8 mouse cellular contexts compared by ENCODE assay signal in genomic region chr10:58813801-58814191, GRCm38 (mm10). TPM values are rescaled to one million over a fixed set of nuclear protein-coding genes. Genes with fewer than 3 reads are reported as not detected.
DNase-seq lines count a peak whose midpoint lies in the region; ATAC-seq and TF ChIP-seq lines count a peak whose summit lies in the region.

No protein-coding gene starts in this region.

- TF ChIP-seq CTCF in kidney, postnatal 0 days (IDR thresholded peaks at IDR 0.05; ENCODE audit: low read depth) = no peak

- peak overlapping the region; percentile 98 for H3K4me2 ChIP-seq in forebrain, embryonic 14.5 days (ENCODE audit: low read length)
- peak overlapping the region; percentile 99 for H3K4me2 ChIP-seq in kidney, postnatal 0 days (ENCODE audit: low read length)
- peak overlapping the region; percentile 100 for H3K4me2 ChIP-seq in midbrain, embryonic 11.5 days
- H3K4me2 ChIP-seq in stomach, embryonic 16.5 days (ENCODE audit: low read depth, low read length) = peak overlapping the region; percentile 94

- DNase-seq in kidney, adult 18-20 months = peak; percentile 3
- DNase-seq in kidney, adult 11 months = no peak
- DNase-seq in adrenal gland, postnatal 25 days = peak; percentile 3
- DNase-seq in forebrain, embryonic 14.5 days (ENCODE audit: low spot score) = peak; percentile 58
- DNase-seq in kidney, postnatal 0 days (ENCODE audit: low spot score) = peak; percentile 23
- DNase-seq in midbrain, embryonic 11.5 days (ENCODE audit: low spot score, missing footprints) = peak; percentile 92
- no peak for DNase-seq in urinary bladder, postnatal 4 days (ENCODE audit: low spot score in 2 of 2)

- peak overlapping the region; percentile 79 for H3K4me3 ChIP-seq in forebrain, embryonic 14.5 days (ENCODE audit: low read depth, low read length)
- H3K4me3 ChIP-seq in kidney, postnatal 0 days (replicated peaks; ENCODE audit: low read depth, low read length) = peak overlapping the region; percentile 60
- H3K4me3 ChIP-seq in midbrain, embryonic 11.5 days (ENCODE audit: low read depth, low read length) = peak overlapping the region; percentile 64
- peak overlapping the region; percentile 57 for H3K4me3 ChIP-seq in stomach, embryonic 16.5 days (replicated peaks; ENCODE audit: low read length)

- peaks cover 12% of the 10 kb centered on the region; the same call in 1 of the 2 replicates for H3K4me1 ChIP-seq in forebrain, embryonic 14.5 days (ENCODE audit: control insufficient read depth, insufficient read depth, low read length)
- peaks cover 11% of the 10 kb centered on the region; the same call in 1 of the 2 replicates for H3K4me1 ChIP-seq in kidney, postnatal 0 days (replicated peaks; ENCODE audit: insufficient read depth, low read length)
- H3K4me1 ChIP-seq in midbrain, embryonic 11.5 days (ENCODE audit: control insufficient read depth, insufficient read depth, low read length) = peaks cover 10% of the 10 kb centered on the region
- no peaks in the 10 kb centered on the region for H3K4me1 ChIP-seq in stomach, embryonic 16.5 days (ENCODE audit: control insufficient read depth, insufficient read depth, low read length)

- no peaks in the 10 kb centered on the region for H3K9me3 ChIP-seq in forebrain, embryonic 14.5 days (replicated peaks; ENCODE audit: control insufficient read depth, low read length)
- no peaks in the 10 kb centered on the region for H3K9me3 ChIP-seq in kidney, postnatal 0 days (replicated peaks; ENCODE audit: low read length)
- H3K9me3 ChIP-seq in midbrain, embryonic 11.5 days (ENCODE audit: control insufficient read depth, low read length) = no peaks in the 10 kb centered on the region
- no peaks in the 10 kb centered on the region for H3K9me3 ChIP-seq in stomach, embryonic 16.5 days (replicated peaks; ENCODE audit: control insufficient read depth, low read length)

- WGBS in forebrain, embryonic 14.5 days = under 1% methylated on average over 35 of the region's 35 CpGs
- WGBS in kidney, postnatal 0 days = 1% methylated on average over 35 of the region's 35 CpGs
- 1% methylated on average over 35 of the region's 35 CpGs for WGBS in midbrain, embryonic 11.5 days
- 2% methylated on average over 35 of the region's 35 CpGs for WGBS in stomach, embryonic 16.5 days

- H3K9ac ChIP-seq in forebrain, embryonic 14.5 days (ENCODE audit: low read length) = peak overlapping the region; percentile 77
- peak overlapping the region; percentile 45 for H3K9ac ChIP-seq in kidney, postnatal 0 days (ENCODE audit: low read depth, low read length)
- H3K9ac ChIP-seq in midbrain, embryonic 11.5 days (ENCODE audit: low read length) = peak overlapping the region; percentile 27
- H3K9ac ChIP-seq in stomach, embryonic 16.5 days (ENCODE audit: low read length) = peak overlapping the region; percentile 73

- no peaks in the 10 kb centered on the region; the same call in 1 of the 2 replicates for H3K27me3 ChIP-seq in forebrain, embryonic 14.5 days (replicated peaks; ENCODE audit: control insufficient read depth, insufficient read depth, low read length)
- H3K27me3 ChIP-seq in kidney, postnatal 0 days (ENCODE audit: insufficient read depth, low read length) = peaks cover 8% of the 10 kb centered on the region
- peaks cover 25% of the 10 kb centered on the region for H3K27me3 ChIP-seq in midbrain, embryonic 11.5 days (ENCODE audit: control insufficient read depth, insufficient read depth, low read length)
- H3K27me3 ChIP-seq in stomach, embryonic 16.5 days (ENCODE audit: control insufficient read depth, insufficient read depth, low read length) = peaks cover 20% of the 10 kb centered on the region

- peak; percentile 38 for ATAC-seq in forebrain, embryonic 14.5 days
- peak; percentile 2; the same call in 1 of the 2 replicates for ATAC-seq in kidney, postnatal 0 days (replicated peaks; ENCODE audit: low FRiP score, low read depth)
- peak; percentile 25; the same call in 1 of the 2 replicates for ATAC-seq in midbrain, embryonic 11.5 days (ENCODE audit: low FRiP score)
- no peak for ATAC-seq in stomach, embryonic 16.5 days (ENCODE audit: insufficient read depth, low FRiP score)

- 0 out of 2 replicates have a peak overlapping the region, but pooled peaks have one; percentile 86 for H3K27ac ChIP-seq in forebrain, embryonic 14.5 days (ENCODE audit: low read depth, low read length)
- no peak overlapping the region for H3K27ac ChIP-seq in kidney, postnatal 0 days
- H3K27ac ChIP-seq in midbrain, embryonic 11.5 days (ENCODE audit: low read depth, low read length) = no peak overlapping the region
- H3K27ac ChIP-seq in stomach, embryonic 16.5 days (ENCODE audit: low read length) = no peak overlapping the region

- H3K36me3 ChIP-seq in forebrain, embryonic 14.5 days (ENCODE audit: control insufficient read depth, insufficient read depth, low read length) = no peaks in the 10 kb centered on the region
- no peaks in the 10 kb centered on the region for H3K36me3 ChIP-seq in kidney, postnatal 0 days (ENCODE audit: insufficient read depth, low read length)
- no peaks in the 10 kb centered on the region for H3K36me3 ChIP-seq in midbrain, embryonic 11.5 days (ENCODE audit: control insufficient read depth, insufficient read depth, low read length)
- no peaks in the 10 kb centered on the region for H3K36me3 ChIP-seq in stomach, embryonic 16.5 days (ENCODE audit: control insufficient read depth, insufficient read depth, low read length)

RNA-seq across cellular contexts. Expression of gene Sh3rf3, which starts 0.6 kb away (rescaled TPM):
- 0.82 and 1.0 TPM in 2 replicates for total RNA-seq in adrenal gland, postnatal 25 days (2021)
- 5.8 and 10.3 TPM in 2 replicates for polyA plus RNA-seq in forebrain, embryonic 14.5 days (2014; fragmentation: Nextera tagmentation; extraction: Ambion mirVana)
- polyA plus RNA-seq in kidney, postnatal 0 days (2015; fragmentation: Nextera tagmentation; extraction: Ambion mirVana) = 0.51 and 0.70 TPM in 2 replicates
- polyA plus RNA-seq in midbrain, embryonic 11.5 days (2014; fragmentation: Nextera tagmentation; extraction: Ambion mirVana) = 0.46 and 0.51 TPM in 2 replicates
- polyA plus RNA-seq in stomach, embryonic 16.5 days (2015; fragmentation: Nextera tagmentation; extraction: Ambion mirVana) = 0.55 and 0.79 TPM in 2 replicates

Comparison
In these comparisons a context has a peak if more than half of its experiments do, and no peak if none do; other contexts are left out.
1. DNase-seq: peak in kidney, adult 18-20 months (single experiment), adrenal gland, postnatal 25 days (single experiment), forebrain, embryonic 14.5 days (single experiment), kidney, postnatal 0 days (single experiment) and midbrain, embryonic 11.5 days (single experiment); none in kidney, adult 11 months (single experiment) and urinary bladder, postnatal 4 days (0 of 2).
2. H3K9ac ChIP-seq: peak in every context shown above with its lines; median percentile 77 in forebrain, embryonic 14.5 days; 73 in stomach, embryonic 16.5 days; 45 in kidney, postnatal 0 days; 27 in midbrain, embryonic 11.5 days.
3. Peak in every context shown above with its lines, with median percentiles within 50 percentile points of each other: H3K4me2 ChIP-seq and H3K4me3 ChIP-seq.